Mouse (Mus musculus): ENCODE measurements at regions not wholly inside any gene's neighbourhood (a gene's known extent, or its start where the extent isn't known, plus 50 kb on each side); places are given as distances from the start of the nearest gene placed in this dataset.
"Not testable (repeated sequence)": the region's sequence is repeated elsewhere in the genome, so short reads cannot be mapped to it uniquely, and the experiment has no call there.

GRCm38 (mm10) chr4:55630215-55630614, 97.9 kb upstream of the Klf4 start:
- not testable (repeated sequence) for H3K27me3 ChIP-seq (replicated peaks; ENCODE audit: control insufficient read depth, insufficient read depth, low read length); H3K4me2 ChIP-seq (ENCODE audit: low read length); H3K9me3 ChIP-seq (replicated peaks; ENCODE audit: control insufficient read depth, low read length); H3K4me3 ChIP-seq (ENCODE audit: low read depth, low read length); ATAC-seq; H3K36me3 ChIP-seq (ENCODE audit: control insufficient read depth, insufficient read depth, low read length); DNase-seq (ENCODE audit: low spot score); H3K4me1 ChIP-seq (ENCODE audit: control insufficient read depth, insufficient read depth, low read length); H3K27ac ChIP-seq (ENCODE audit: low read depth, low read length); H3K9ac ChIP-seq (ENCODE audit: low read length)
- 97% methylated on average over 4 of the region's 4 CpGs for WGBS

- WGBS, result 95% methylated on average over 9 of the region's 9 CpGs
- Histone ChIP-seq H3K27me3 (replicated peaks; ENCODE audit: control insufficient read depth, insufficient read depth, low read length) (no peaks in the 10 kb centered on the region), H3K9me3 (replicated peaks; ENCODE audit: control insufficient read depth, low read length) (no peaks in the 10 kb centered on the region), H3K4me1 (ENCODE audit: control insufficient read depth, insufficient read depth, low read length) (no peaks in the 10 kb centered on the region), H3K36me3 (ENCODE audit: control insufficient read depth, insufficient read depth, low read length) (no peaks in the 10 kb centered on the region), H3K27ac (ENCODE audit: low read depth, low read length) (no peak overlapping the region), H3K4me2 (ENCODE audit: low read length) (no peak overlapping the region), H3K9ac (ENCODE audit: low read length) (no peak overlapping the region), H3K4me3 (ENCODE audit: low read depth, low read length) (no peak overlapping the region)
- DNase-seq (ENCODE audit: low spot score), result no peak
- ATAC-seq, result no peak
These were observed 92.5 kb upstream of the Klf4 start for GRCm38 (mm10) chr4:55624779-55625178.

GRCm38 (mm10) chr4:55623151-55623760, 91.0 kb upstream of the Klf4 start:
- WGBS, result 89% methylated on average over 4 of the region's 4 CpGs
- H3K36me3 ChIP-seq (ENCODE audit: control insufficient read depth, insufficient read depth, low read length), result no peaks in the 10 kb centered on the region
- no peak overlapping the region for H3K27ac ChIP-seq (ENCODE audit: low read depth, low read length)
- no peak overlapping the region for H3K9ac ChIP-seq (ENCODE audit: low read length)
- H3K4me1 ChIP-seq (ENCODE audit: control insufficient read depth, insufficient read depth, low read length), result no peaks in the 10 kb centered on the region
- no peaks in the 10 kb centered on the region for H3K27me3 ChIP-seq (replicated peaks; ENCODE audit: control insufficient read depth, insufficient read depth, low read length)
- H3K9me3 ChIP-seq (replicated peaks; ENCODE audit: control insufficient read depth, low read length), result no peaks in the 10 kb centered on the region
- DNase-seq (ENCODE audit: low spot score), result no peak
- H3K4me3 ChIP-seq (ENCODE audit: low read depth, low read length), result no peak overlapping the region
- H3K4me2 ChIP-seq (ENCODE audit: low read length), result no peak overlapping the region
- ATAC-seq, result no peak

- H3K4me1 ChIP-seq (ENCODE audit: control insufficient read depth, insufficient read depth, low read length), result no peaks in the 10 kb centered on the region
- no peak overlapping the region for H3K27ac ChIP-seq (ENCODE audit: low read depth, low read length)
- DNase-seq (ENCODE audit: low spot score) (no peak), ATAC-seq (no peak)
- no peak overlapping the region for H3K4me2 ChIP-seq (ENCODE audit: low read length)
- no peak overlapping the region for H3K9ac ChIP-seq (ENCODE audit: low read length)
- no peaks in the 10 kb centered on the region for H3K27me3 ChIP-seq (replicated peaks; ENCODE audit: control insufficient read depth, insufficient read depth, low read length)
- H3K9me3 ChIP-seq (replicated peaks; ENCODE audit: control insufficient read depth, low read length), result no peaks in the 10 kb centered on the region
- H3K4me3 ChIP-seq (ENCODE audit: low read depth, low read length), result no peak overlapping the region
- WGBS, result 83% methylated on average over 4 of the region's 4 CpGs
- H3K36me3 ChIP-seq (ENCODE audit: control insufficient read depth, insufficient read depth, low read length), result no peaks in the 10 kb centered on the region
These were observed 90.4 kb upstream of the Klf4 start for GRCm38 (mm10) chr4:55622651-55623050.

- Histone ChIP-seq H3K27ac (ENCODE audit: low read depth, low read length) (no peak overlapping the region), H3K27me3 (replicated peaks; ENCODE audit: control insufficient read depth, insufficient read depth, low read length) (no peaks in the 10 kb centered on the region), H3K9ac (ENCODE audit: low read length) (no peak overlapping the region), H3K4me1 (ENCODE audit: control insufficient read depth, insufficient read depth, low read length) (no peaks in the 10 kb centered on the region), H3K4me3 (ENCODE audit: low read depth, low read length) (no peak overlapping the region), H3K9me3 (replicated peaks; ENCODE audit: control insufficient read depth, low read length) (no peaks in the 10 kb centered on the region), H3K4me2 (ENCODE audit: low read length) (no peak overlapping the region), H3K36me3 (ENCODE audit: control insufficient read depth, insufficient read depth, low read length) (no peaks in the 10 kb centered on the region)
- no peak for DNase-seq (ENCODE audit: low spot score)
- no peak for ATAC-seq
- WGBS, result 88% methylated on average over 3 of the region's 3 CpGs
These were observed 87.6 kb upstream of the Klf4 start for GRCm38 (mm10) chr4:55619891-55620290.

- ATAC-seq, result no peak
- no peaks in the 10 kb centered on the region for H3K36me3 ChIP-seq (ENCODE audit: control insufficient read depth, insufficient read depth, low read length)
- DNase-seq (ENCODE audit: low spot score), result no peak
- no peak overlapping the region for H3K4me3 ChIP-seq (ENCODE audit: low read depth, low read length)
- WGBS, result 67% methylated on average over 6 of the region's 6 CpGs
- no peaks in the 10 kb centered on the region for H3K27me3 ChIP-seq (replicated peaks; ENCODE audit: control insufficient read depth, insufficient read depth, low read length)
- no peak overlapping the region for H3K27ac ChIP-seq (ENCODE audit: low read depth, low read length)
- H3K4me1 ChIP-seq (ENCODE audit: control insufficient read depth, insufficient read depth, low read length), result no peaks in the 10 kb centered on the region
- H3K9me3 ChIP-seq (replicated peaks; ENCODE audit: control insufficient read depth, low read length), result no peaks in the 10 kb centered on the region
- H3K4me2 ChIP-seq (ENCODE audit: low read length), result no peak overlapping the region
- H3K9ac ChIP-seq (ENCODE audit: low read length), result no peak overlapping the region
These were observed 83.5 kb upstream of the Klf4 start for GRCm38 (mm10) chr4:55615808-55616207.

GRCm38 (mm10) chr4:55613523-55613922, 81.3 kb upstream of the Klf4 start:
- no peak overlapping the region for H3K4me3 ChIP-seq (ENCODE audit: low read depth, low read length)
- no peak for ATAC-seq
- no peak for DNase-seq (ENCODE audit: low spot score)
- no peak overlapping the region for H3K9ac ChIP-seq (ENCODE audit: low read length)
- no peak overlapping the region for H3K4me2 ChIP-seq (ENCODE audit: low read length)
- H3K36me3 ChIP-seq (ENCODE audit: control insufficient read depth, insufficient read depth, low read length), result no peaks in the 10 kb centered on the region
- no peak overlapping the region for H3K27ac ChIP-seq (ENCODE audit: low read depth, low read length)
- no peaks in the 10 kb centered on the region for H3K27me3 ChIP-seq (replicated peaks; ENCODE audit: control insufficient read depth, insufficient read depth, low read length)
- no peaks in the 10 kb centered on the region for H3K4me1 ChIP-seq (ENCODE audit: control insufficient read depth, insufficient read depth, low read length)
- no peaks in the 10 kb centered on the region for H3K9me3 ChIP-seq (replicated peaks; ENCODE audit: control insufficient read depth, low read length)
- 94% methylated on average over 3 of the region's 3 CpGs for WGBS

- H3K27ac ChIP-seq (ENCODE audit: low read depth, low read length), result no peak overlapping the region
- no peaks in the 10 kb centered on the region for H3K36me3 ChIP-seq (ENCODE audit: control insufficient read depth, insufficient read depth, low read length)
- no peak for ATAC-seq
- no peaks in the 10 kb centered on the region for H3K27me3 ChIP-seq (replicated peaks; ENCODE audit: control insufficient read depth, insufficient read depth, low read length)
- H3K4me3 ChIP-seq (ENCODE audit: low read depth, low read length), result no peak overlapping the region
- no peak overlapping the region for H3K9ac ChIP-seq (ENCODE audit: low read length)
- H3K4me2 ChIP-seq (ENCODE audit: low read length), result no peak overlapping the region
- H3K4me1 ChIP-seq (ENCODE audit: control insufficient read depth, insufficient read depth, low read length), result no peaks in the 10 kb centered on the region
- no peak for DNase-seq (ENCODE audit: low spot score)
- H3K9me3 ChIP-seq (replicated peaks; ENCODE audit: control insufficient read depth, low read length), result no peaks in the 10 kb centered on the region
- WGBS, result 92% methylated on average over 4 of the region's 4 CpGs
These were observed 78.7 kb upstream of the Klf4 start for GRCm38 (mm10) chr4:55610998-55611397.

- DNase-seq (ENCODE audit: low spot score) (no peak), ATAC-seq (no peak)
- 85% methylated on average over 5 of the region's 5 CpGs for WGBS
- Histone ChIP-seq H3K4me3 (ENCODE audit: low read depth, low read length) (no peak overlapping the region), H3K4me1 (ENCODE audit: control insufficient read depth, insufficient read depth, low read length) (no peaks in the 10 kb centered on the region), H3K4me2 (ENCODE audit: low read length) (no peak overlapping the region), H3K36me3 (ENCODE audit: control insufficient read depth, insufficient read depth, low read length) (no peaks in the 10 kb centered on the region), H3K9me3 (replicated peaks; ENCODE audit: control insufficient read depth, low read length) (no peaks in the 10 kb centered on the region), H3K27me3 (replicated peaks; ENCODE audit: control insufficient read depth, insufficient read depth, low read length) (no peaks in the 10 kb centered on the region), H3K9ac (ENCODE audit: low read length) (no peak overlapping the region), H3K27ac (ENCODE audit: low read depth, low read length) (no peak overlapping the region)
These were observed 76.9 kb upstream of the Klf4 start for GRCm38 (mm10) chr4:55609214-55609613.

Measured in forebrain, embryonic 14.5 days (tissue).